Mouse (Mus musculus) MN1 (cell line): ENCODE results near the gene Ptprb.
A peak's percentile ranks its signal among the peaks of the same experiment; 100 is the strongest.

Source experiments
- DNase-seq: peaks from one replicate; pipeline ENCODE4 v3.0.0-alpha.2; 2016; ENCODE audit warnings: low spot score

Gene Ptprb

GRCm38 (mm10) chr10:116275280-116275679 is at the start of gene Ptprb:
TSS of gene Ptprb (plus strand) at chr10:116275523.
- no peak for DNase-seq

GRCm38 (mm10) chr10:116235299-116235698 is 40.0 kb upstream of the Ptprb start:
- no peak for DNase-seq

- no peak for DNase-seq
Observed at GRCm38 (mm10) chr10:116242200-116242599, 33.1 kb upstream of the Ptprb start.

- no peak for DNase-seq
Observed at GRCm38 (mm10) chr10:116243373-116243772, 31.9 kb upstream of the Ptprb start.

- DNase-seq: no peak
Observed at GRCm38 (mm10) chr10:116245632-116246031, 29.7 kb upstream of the Ptprb start.

- DNase-seq: no peak
Observed at GRCm38 (mm10) chr10:116252668-116253067, 22.7 kb upstream of the Ptprb start.

- no peak for DNase-seq
Observed at GRCm38 (mm10) chr10:116253972-116254371, 21.4 kb upstream of the Ptprb start.

GRCm38 (mm10) chr10:116259298-116259697 is 16.0 kb upstream of the Ptprb start:
- DNase-seq: no peak

GRCm38 (mm10) chr10:116260658-116261433 is 14.5 kb upstream of the Ptprb start:
- peak; percentile 55 for DNase-seq

- DNase-seq: no peak
Observed at GRCm38 (mm10) chr10:116261559-116261958, 13.8 kb upstream of the Ptprb start.

GRCm38 (mm10) chr10:116264521-116264920 is 10.8 kb upstream of the Ptprb start:
- DNase-seq: no peak

GRCm38 (mm10) chr10:116266561-116267433 is 8.5 kb upstream of the Ptprb start:
- no peak for DNase-seq

- no peak for DNase-seq
Observed at GRCm38 (mm10) chr10:116267434-116267822, 7.9 kb upstream of the Ptprb start.

- peak; percentile 33 for DNase-seq
Observed at GRCm38 (mm10) chr10:116268343-116268742, 7.0 kb upstream of the Ptprb start.

GRCm38 (mm10) chr10:116270646-116271469 is 4.5 kb upstream of the Ptprb start:
- no peak for DNase-seq

GRCm38 (mm10) chr10:116271470-116271915 is 3.8 kb upstream of the Ptprb start:
- DNase-seq: no peak

- DNase-seq: no peak
Observed at GRCm38 (mm10) chr10:116272156-116272555, 3.2 kb upstream of the Ptprb start.

GRCm38 (mm10) chr10:116286697-116287344 is 11.5 kb downstream of the Ptprb start:
- no peak for DNase-seq

- no peak for DNase-seq
Observed at GRCm38 (mm10) chr10:116288130-116288529, 12.8 kb downstream of the Ptprb start.

- DNase-seq: no peak
Observed at GRCm38 (mm10) chr10:116290483-116290882, 15.2 kb downstream of the Ptprb start.

GRCm38 (mm10) chr10:116291153-116291755 is 15.9 kb downstream of the Ptprb start:
- no peak for DNase-seq
